Mouse (Mus musculus) common myeloid progenitor, adult 5-6 weeks (primary cell): ENCODE measurements around the gene Ntn1. TPM values are rescaled to one million over a fixed set of nuclear protein-coding genes. Genes with fewer than 3 reads are reported as not detected.

Experiments
- ATAC-seq: replicated peaks from 2 replicates; pipeline ENCODE4 v1.8.0; 2016; ENCODE audit warnings: low read depth, mild to moderate bottlenecking, moderate TSS enrichment, inconsistent platforms; ENCODE audit not compliant: poor library complexity, severe bottlenecking
- total RNA-seq: library from RNA; stranded (forward); fragments of 200-1000, 187-1606 nt; gene quantifications from 2 replicates; pipeline ENCODE4 v1.2.3, GENCODE M21; 2017

Ntn1 gene
- total RNA-seq, result 0.24 TPM in 1 of 2 replicates, not detected in the other

DNA sequence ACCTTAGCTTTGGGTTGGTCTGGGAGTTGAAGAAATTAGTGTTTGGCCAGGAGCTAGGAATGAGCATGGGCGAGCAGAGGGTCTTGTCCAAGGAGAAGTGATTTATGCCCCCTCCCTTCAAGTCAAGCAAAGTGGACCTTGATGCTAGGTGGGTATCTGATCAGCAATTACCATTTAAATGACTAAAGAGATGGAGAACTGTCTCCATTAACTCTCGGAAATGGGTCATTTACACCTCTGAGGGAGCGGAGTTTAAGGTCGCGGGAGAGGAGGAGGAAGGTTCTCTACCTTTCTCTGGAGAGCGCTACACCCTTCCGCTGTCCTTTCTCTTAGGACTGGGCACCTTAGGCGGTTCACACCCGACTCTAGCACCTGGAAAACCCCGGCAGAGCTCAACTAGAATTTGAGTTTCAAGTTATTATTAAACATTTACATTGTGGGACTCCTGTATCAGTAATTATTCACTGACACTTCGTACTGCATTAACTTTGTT, at the start of gene Ntn1:
Ntn1 (minus strand) TSS at position 97 of the 493 bp plus-strand sequence.
- no peak for ATAC-seq

DNA sequence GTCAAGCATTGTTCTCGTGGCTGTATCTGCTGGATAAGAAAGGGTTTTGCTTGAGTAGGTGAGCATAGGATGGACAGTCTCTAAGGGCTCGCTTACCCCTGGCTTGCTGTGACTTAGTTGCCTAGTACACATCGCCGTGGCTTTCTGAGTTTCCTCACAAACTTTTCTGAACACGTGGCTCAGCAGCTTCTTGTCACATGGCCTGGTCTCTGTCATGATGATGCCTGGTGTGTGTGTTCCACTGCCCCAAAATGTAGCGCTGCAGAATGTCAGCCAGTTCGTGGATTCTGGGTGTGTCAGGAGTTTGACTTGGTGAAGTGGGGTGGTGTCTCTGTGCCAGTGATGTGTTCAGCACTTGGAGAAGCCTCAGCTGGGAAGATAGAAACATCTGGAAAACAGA, 47.7 kb upstream of the Ntn1 start:
- no peak for ATAC-seq

DNA sequence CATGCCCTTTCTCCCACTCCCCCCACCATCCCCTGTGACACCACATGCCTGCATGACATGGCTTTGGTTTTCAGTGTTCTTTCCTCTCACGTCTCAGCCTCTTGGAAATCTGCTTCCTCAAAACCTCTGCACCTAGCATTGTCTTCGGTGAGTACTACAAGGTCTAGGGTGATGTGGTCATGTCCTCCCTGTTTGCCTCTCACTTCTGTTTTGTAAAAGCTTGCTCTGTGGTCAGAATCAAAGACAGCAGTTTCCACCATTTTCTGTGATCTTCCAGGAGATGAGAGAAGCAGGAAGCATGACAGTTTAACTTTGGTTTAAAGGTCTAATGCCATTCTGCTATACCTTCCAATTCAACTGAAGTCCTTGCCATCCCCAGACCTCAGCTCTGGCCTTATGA, 46.6 kb upstream of the Ntn1 start:
- ATAC-seq, result 0 out of 2 replicates have a peak, but pooled peaks have one; percentile 23

DNA sequence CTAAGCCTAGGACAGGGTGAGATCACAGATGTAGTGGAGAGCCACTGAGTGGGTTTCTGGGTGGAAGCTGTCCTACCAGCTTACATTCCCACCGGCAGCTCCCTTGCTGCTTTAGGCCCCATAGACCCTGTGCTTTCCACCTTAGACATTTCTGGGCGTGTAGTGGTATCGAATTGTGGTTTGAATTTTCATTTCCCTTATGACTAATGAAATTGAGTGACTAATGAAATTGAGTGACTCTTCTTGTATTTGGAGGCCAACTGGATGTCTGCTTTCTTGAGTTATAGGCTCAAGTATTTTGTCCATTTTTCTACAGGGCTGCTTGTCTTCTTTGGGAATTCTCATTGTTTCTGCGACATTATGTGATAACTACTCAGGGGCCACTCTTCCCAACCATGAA, 45.9 kb upstream of the Ntn1 start:
- ATAC-seq, result no peak

DNA sequence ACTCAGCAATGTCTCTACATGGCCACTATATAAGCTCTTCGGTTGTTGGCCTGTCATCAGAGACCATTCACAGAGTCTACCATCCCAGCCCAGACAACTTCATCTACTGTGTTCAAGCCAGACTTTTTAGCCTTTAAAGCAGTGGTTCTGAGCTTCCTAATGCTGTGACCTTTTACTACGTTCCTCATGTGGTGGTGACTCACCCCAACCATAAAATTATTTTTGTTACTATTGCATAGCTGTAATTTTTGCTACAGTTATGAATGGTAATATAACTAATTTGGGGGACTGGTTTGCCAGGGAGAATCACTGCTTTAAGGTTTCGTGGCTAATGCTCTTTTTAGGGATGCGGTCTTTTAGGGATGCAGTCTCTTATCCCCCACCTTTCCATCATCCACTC, 45.3 kb upstream of the Ntn1 start:
- ATAC-seq, result no peak

DNA sequence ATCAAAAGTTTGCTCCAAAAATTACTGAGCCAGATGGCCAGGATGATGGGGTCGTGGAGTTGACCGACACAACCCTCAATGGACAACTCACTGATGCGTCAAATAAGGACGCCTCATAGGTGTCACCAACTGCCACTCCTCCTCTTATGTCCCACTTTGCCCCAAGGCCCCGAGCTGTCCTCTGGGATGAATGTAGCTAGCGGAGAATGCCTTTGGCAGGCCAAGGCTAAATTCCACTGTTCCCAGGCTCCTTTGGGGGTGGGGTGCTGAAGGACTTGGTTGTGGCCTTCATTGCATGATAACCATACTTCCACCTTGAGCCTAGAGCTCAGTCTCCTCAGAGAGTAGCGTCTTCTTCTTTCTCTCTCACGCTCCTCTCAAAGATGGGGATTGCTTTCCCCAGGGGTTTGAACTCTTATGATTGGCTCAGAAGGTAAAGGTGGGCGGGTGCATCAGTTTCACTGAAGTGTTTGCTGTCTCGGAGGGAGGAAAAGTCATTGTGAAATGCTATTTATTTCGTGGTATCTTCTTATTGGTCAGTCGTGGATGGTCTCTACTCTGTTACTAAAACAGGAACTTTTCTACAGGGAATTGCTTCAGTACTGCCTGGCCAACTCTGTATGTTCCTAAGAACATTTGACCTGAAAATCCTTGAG, 42.5 kb upstream of the Ntn1 start:
- 0 out of 2 replicates have a peak, but pooled peaks have one; percentile 29 for ATAC-seq

DNA sequence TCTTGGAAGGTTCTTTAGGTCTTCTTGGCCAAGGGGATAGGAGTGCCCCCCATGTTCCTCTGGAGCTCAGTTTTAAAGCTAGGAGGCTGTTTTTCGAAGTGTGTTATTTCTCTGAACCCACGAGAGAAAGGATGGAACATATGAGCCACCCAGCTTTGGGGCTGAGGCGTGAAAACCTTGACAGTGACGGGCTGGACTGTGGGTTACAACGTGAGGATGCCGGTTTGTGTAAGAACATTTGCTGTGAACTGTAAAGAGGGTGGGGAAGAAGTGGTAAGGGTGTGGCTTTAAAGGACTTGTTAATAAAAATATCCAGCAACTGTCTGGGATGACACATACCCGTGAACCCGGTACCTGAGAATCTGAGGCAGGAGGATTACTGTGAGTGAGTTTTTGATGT, 41.7 kb upstream of the Ntn1 start:
- no peak for ATAC-seq

DNA sequence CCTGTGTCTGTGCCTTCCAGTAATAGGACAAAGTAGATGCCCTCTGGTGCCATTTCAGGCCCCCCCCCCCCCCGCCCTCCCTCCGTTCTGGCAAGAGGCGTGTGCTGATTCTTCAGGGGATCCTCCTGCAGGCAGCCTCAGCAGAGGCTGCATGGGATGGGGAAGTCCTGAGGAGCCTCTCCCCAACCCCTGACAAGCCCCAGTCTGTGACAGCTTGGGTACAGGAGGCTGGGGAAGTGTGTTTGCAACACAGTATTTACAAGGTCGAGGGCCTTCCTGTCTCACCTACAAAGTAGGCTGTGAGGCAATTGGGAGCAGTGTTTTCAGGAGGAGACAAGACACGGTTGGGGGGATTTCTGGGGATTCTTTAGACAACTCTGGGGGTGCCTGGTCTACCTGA, 40.3 kb upstream of the Ntn1 start:
- ATAC-seq, result no peak

DNA sequence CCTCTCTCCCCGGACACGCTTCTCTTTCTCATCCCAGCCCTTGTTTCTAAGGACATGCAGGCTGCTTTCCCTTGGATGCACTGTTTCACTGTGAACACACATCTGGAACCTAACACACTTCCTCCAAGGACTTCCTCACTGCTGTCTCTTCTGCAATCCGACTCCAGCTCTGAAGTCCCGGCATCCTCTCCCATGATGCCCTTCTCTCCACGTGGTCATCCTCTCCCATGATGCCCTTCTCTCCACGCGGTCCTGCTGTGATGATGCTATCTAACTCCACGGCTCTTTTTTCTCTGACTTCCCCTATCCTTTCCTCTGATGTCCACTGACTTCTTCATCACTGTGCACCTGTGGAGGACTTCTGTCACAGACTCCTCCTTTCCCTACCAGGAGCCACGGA, 39.5 kb upstream of the Ntn1 start:
- no peak for ATAC-seq

DNA sequence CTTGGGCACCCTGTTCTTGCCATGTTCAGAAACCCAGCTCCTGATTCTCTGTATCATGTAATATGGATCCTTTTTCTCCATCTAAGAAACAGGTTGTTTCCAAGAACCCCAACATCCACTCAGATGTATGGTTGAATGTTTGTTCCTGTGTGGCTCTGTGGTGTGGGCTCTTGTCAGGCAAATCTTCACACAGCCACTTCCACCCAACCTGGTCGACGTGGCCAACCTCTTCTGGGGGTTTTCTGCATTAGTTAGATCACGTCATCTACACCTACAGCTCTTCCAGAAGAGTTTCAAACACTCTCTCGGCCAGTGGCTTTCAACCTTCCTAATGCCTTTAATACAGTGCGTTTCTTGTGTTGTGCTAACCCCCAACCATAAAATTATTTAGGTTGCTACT, 35.8 kb upstream of the Ntn1 start:
- ATAC-seq, result no peak

DNA sequence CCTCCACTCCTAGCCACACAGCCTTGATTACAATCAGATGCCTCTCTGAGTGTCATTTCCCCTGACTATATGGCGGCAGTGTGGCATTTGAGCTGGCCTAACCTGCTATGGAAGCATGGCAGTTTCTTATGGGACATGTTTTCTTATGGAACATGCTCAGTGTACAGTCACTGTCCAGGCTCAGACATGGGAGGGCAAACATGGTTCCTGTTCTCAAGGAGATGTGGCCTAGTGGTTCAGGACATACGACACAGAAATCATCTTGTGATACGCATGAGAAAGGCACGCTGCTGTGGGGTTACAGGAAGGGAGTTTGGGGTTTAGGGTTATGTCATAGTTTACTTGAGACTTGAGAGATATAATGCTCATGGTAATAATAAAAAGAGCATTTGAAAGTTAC, 35.0 kb upstream of the Ntn1 start:
- ATAC-seq, result no peak

DNA sequence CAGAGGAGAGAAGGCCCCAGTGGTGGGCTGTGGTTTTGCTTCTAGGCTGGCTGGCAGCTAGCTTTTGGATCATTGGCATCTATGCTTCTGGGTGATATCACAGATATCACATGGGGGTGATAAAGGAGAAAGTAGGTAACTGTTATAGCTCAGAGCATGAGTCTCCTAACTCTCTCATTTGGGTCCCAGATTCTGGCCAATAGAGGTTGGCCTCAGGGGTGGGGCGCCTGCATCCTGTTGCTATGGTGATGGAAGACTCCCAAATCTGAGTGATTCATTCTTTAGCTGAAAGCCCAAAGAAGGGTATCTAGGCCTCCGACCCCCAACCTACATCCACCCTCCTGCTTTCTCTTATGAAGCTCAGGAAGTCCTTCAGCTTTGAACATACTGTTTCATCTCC, 34.1 kb upstream of the Ntn1 start:
- no peak for ATAC-seq

DNA sequence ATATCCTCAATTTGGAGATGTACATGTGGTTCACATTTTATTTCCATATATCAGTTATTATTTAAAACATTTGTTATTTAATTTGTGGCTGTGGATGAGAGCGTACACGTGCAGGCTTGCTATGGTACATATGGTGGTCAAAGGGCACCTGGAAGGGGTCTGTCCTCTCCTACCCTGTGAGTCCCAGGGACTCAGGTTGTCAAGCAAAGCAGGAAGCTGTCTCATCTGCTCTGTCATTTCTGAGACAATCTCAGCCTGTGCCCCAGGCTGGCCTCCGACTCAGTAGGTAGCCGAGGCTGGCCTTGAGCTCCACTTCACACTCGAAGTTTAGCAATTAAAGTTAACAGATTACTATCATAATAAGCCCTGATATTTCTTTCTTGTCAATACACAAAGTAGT, 32.9 kb upstream of the Ntn1 start:
- no peak for ATAC-seq

DNA sequence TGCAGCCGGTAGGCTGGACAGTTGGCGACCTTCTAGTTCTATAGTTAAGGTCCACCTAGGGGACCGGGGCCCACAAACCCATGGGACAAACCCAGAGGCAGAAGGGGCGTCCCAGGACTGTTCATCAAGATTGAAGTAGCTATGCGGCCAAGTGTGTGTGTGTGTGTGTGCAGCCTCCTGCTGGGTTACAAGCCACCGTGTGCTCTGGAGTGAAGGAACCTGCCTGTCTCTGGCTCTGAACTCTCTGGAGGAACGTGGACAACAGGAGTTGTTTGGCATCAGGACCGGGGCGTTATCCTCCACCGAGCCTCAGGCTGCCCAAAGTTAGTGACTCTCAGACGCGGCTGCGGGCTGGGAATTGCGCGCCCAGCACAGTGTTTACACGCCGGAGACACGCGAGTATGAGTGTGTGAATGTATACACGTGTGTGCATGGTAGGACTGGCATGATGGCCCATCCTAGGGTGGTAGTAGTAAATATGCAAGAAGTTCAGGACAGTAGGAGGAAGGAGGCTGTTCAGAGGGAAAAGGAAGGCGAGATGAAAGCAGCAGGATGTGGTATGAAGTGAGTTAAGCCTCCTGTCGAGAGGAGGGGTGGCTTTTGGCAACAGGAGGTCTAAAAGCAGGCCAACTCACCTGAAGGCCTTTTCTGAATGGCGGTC, 31.9 kb upstream of the Ntn1 start:
- ATAC-seq, result peak; percentile 27

DNA sequence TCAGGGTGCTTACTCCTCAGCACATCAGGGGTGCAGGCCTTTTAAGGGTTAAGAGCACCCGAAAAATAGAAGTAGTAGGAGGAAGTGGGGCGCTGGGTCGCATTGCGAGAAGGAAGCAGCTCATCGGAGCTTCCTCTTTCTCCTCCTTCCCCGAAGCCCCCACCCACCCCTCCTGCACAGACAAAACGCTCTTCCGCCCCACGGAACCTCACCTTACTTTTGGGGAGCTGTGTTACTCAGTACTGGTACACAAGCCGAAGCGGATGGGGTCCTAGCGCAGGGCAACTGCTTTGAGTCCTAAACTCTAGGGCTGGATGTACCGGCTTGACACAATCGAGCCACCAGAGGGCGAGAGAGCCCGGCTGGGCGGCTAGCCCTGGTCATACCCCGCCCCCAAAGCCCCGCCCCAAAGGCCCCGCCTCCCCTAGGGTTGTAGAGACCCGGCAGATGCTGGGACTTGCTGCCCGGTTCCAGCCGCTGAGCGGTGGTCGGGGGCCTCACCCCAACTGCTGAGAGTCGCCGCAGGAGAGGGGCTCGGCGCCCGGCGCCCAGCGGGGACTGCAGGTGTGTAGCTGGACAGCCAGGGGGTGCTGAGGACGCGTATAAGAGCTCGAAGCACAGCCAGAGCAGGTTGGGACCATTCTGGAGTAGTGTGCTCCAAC, 31.2 kb upstream of the Ntn1 start, which contains the start of gene Pik3r5:
Pik3r5 (plus strand) TSS at position 423 of the 662 bp plus-strand sequence.
- ATAC-seq, result peak; percentile 77

DNA sequence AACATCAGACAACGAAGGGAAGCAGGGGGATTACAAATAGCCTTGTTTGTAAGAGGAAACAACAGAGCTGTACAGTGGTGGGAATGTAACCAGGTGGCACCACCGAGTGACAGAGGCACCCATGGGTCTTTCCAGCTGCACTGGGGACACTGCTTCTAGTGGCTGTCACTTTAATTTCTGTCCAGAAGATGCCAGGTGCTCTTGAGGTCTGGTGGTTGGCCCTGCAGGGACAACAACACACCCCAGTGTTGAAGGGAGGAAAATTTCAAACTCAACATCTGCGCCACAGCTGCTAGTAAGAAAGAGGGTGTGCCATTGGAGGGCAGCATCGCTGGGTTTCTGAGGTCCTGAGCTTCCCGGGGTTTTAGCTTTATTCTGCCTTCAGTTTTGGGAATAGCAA, 30.0 kb upstream of the Ntn1 start:
- 0 out of 2 replicates have a peak, but pooled peaks have one; percentile 4 for ATAC-seq

DNA sequence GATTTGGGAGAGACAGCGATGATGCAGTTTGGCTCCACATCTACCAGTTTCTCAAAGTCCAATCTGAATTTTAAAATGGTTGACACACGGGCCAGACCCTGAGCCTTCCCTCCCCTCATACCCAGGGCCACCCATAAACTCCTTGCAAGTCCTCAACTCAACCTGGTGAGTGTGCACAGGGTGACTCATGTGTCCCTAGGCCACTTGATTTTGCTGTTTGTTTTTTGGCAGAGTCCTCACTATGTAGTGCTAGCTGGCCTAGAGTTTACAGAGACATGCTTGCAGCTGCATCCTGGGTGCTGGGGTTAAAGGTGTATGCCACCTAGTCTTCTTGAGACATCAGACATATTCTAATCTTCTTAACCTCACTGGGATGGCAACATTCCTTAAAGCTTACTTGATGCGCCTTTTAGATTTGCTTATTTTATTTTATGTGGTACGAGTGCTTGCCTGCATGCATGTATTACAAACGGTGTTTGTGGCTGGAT, 26.5 kb upstream of the Ntn1 start:
- ATAC-seq, result no peak

DNA sequence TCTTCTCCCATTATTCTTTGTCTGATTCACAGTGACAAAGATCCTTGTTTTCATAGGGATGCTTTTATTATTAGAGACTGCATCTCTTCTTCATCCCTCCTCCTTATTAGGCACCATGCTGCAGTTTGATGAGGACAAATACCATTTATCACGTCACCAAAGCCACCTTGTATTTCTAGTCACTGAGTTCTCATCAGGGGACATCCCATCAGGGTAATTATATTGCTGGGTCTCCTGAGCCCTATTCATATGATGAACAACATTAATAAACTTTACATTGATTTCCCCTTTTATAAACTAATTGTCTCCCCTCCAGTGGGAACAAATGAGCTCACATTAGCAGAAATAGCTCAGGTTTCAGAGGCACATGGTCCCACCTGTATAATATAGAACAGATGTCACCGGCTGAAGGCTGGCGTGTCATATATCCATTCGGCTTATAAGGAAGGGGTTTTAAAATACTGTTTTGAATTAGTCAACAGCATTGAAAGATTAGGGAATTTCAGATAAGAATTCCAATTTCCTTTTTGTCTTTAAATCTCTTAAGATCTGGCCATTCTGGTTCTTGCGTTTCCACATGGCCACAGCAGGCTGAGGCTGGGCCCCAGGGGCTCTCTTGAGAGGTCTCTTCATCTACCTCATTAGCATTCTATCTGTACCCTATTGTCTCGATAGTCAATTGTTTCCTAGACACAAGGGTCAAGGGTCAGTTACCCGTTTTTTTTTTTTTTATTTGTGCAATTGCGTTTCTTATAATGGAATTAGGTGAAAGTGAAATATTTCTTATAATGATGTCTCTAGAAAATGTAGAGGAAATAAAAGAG, 25.1 kb upstream of the Ntn1 start:
- ATAC-seq, result no peak

DNA sequence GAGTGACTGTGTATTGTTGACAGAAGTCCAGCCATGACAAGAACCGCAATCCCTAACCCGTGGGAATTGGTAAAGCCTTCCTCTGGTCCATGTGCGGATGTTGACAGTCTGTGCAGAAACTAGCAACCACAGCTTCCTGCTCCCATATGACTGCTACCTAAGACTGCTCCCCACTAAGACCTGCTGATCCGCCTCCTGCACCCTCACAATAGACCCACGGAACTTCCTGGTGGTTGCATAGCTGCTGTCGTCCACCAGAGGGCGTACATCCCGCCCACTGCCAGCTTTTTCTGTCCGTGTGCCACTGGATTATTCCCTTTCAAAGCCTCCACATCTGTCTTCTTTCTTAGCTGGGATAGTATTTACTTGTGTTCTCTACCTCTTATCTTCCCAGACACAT, 17.2 kb upstream of the Ntn1 start:
- ATAC-seq, result peak; percentile 95

DNA sequence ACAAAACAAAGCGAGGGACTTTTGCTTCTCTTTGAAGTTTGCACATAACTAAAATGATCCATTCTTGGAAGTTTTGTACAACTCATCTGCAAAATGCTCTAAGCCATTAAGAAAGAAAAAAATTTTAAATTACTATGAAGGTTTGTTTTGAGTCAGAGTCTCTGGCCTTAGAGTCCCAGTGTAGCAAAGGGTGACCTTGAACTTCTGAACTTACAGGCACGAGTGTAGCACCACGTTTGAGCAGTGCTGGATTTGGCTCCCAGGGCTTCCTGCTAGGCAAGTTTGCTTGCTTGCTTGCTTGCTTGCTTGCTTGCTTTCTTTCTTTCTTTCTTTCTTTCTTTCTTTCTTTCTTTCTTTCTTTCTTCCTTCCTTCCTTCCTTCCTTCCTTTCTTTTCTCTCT, 16.4 kb upstream of the Ntn1 start:
- ATAC-seq, result no peak
